Mouse (Mus musculus) intestine, postnatal 0 days (tissue): ENCODE data around the gene Ptgir. TPM values are rescaled to one million over a fixed set of nuclear protein-coding genes. Genes with fewer than 3 reads are reported as not detected.
"Not testable (repeated sequence)": the region's sequence is repeated elsewhere in the genome, so short reads cannot be mapped to it uniquely, and the experiment has no call there.

Experiments used
- ATAC-seq: fragments of 200-750 bp; cut with Nextera tagmentation; 2 replicates; pipeline ENCODE4 v1.8.0; 2017; ENCODE audit warnings: mild to moderate bottlenecking, moderate TSS enrichment, moderate library complexity
- H3K27ac ChIP-seq: fragments of 300-500 bp; sonication (generic); 2 replicates; pipeline ENCODE4 v1.5.1; 2014; ENCODE audit warnings: mild to moderate bottlenecking, low read depth, low read length, moderate library complexity
- H3K27me3 ChIP-seq: fragments of 300-500 bp; sonication (generic); replicated peaks from 2 replicates; pipeline ENCODE4 v1.6.1; 2014; ENCODE audit warnings: low read length, mixed read lengths; ENCODE audit not compliant: control insufficient read depth, insufficient read depth
- H3K36me3 ChIP-seq: fragments of 300-500 bp; sonication (generic); 2 replicates; pipeline ENCODE4 v1.6.1; 2014; ENCODE audit warnings: mild to moderate bottlenecking, moderate library complexity; ENCODE audit not compliant: control insufficient read depth, insufficient read depth
- H3K4me1 ChIP-seq: fragments of 300-500 bp; sonication (generic); replicated peaks from 2 replicates; pipeline ENCODE4 v1.6.1; 2014; ENCODE audit warnings: antibody characterized with exemption, low read length, mixed read lengths; ENCODE audit not compliant: control insufficient read depth, insufficient read depth
- H3K4me2 ChIP-seq: fragments of 300-500 bp; sonication (generic); replicated peaks from 2 replicates; pipeline ENCODE4 v1.6.1; 2014; ENCODE audit warnings: low read depth, mild to moderate bottlenecking, moderate library complexity
- H3K4me3 ChIP-seq: fragments of 300-500 bp; sonication (generic); 2 replicates; pipeline ENCODE4 v1.5.1; 2014; ENCODE audit warnings: low read depth, low read length
- H3K9ac ChIP-seq: fragments of 300-500 bp; sonication (generic); 2 replicates; pipeline ENCODE4 v1.6.1; 2014; ENCODE audit warnings: mild to moderate bottlenecking, low read depth, low read length
- H3K9me3 ChIP-seq: fragments of 300-500 bp; sonication (generic); 2 replicates; pipeline ENCODE4 v1.6.1; 2016; ENCODE audit warnings: mixed run types; ENCODE audit not compliant: control insufficient read depth
- CTCF ChIP-seq: sonication (generic); IDR thresholded peaks from 2 replicates; pipeline ENCODE4 v1.5.1; 2016; ENCODE audit warnings: low read depth, mild to moderate bottlenecking, control low read depth, antibody characterized with exemption, moderate library complexity
- WGBS: fragments of 180-500 bp; shearing (Covaris S2); extraction: QIAGEN DNeasy Blood & Tissue Kit; methylation state at CpG from one replicate; pipeline ENCODE4 v1.1.7; 2014; 5-methylcytosine and 5-hydroxymethylcytosine counted together
- polyA plus RNA-seq: library from polyadenylated mRNA; unstranded; fragments of >200 nt; fragmentation: Nextera tagmentation; extraction: Ambion mirVana; gene quantifications from 2 replicates; pipeline ENCODE4 v1.2.1, GENCODE M21; 2015

Ptgir gene
- polyA plus RNA-seq, 1 experiment from 2014 or later = 1.7 TPM

- 10% methylated on average over 29 of the region's 29 CpGs for WGBS
- peak; percentile 52 for ATAC-seq
- TF ChIP-seq CTCF = peak; percentile 97
- peak overlapping the region; percentile 12; the same call in 1 of the 2 replicates for H3K4me3 ChIP-seq
- no peaks in the 10 kb centered on the region for H3K36me3 ChIP-seq
- H3K27me3 ChIP-seq = peaks cover 44% of the 10 kb centered on the region
- no peaks in the 10 kb centered on the region for H3K9me3 ChIP-seq
- no peak overlapping the region for H3K9ac ChIP-seq
- H3K4me1 ChIP-seq = peaks cover 10% of the 10 kb centered on the region; the same call in 1 of the 2 replicates
- H3K4me2 ChIP-seq = peak overlapping the region; percentile 60
- H3K27ac ChIP-seq = no peak overlapping the region
These were observed 43.9 kb downstream of the Ptgir start for GRCm38 (mm10) chr7:16949908-16950841.

GRCm38 (mm10) chr7:16950861-16951635 is 44.8 kb downstream of the Ptgir start:
- H3K27me3 ChIP-seq = peaks cover 35% of the 10 kb centered on the region
- H3K4me2 ChIP-seq = 0 out of 2 replicates have a peak overlapping the region, but pooled peaks have one; percentile 7
- TF ChIP-seq CTCF = peak; percentile 86
- peak; percentile 71 for ATAC-seq
- H3K9ac ChIP-seq = no peak overlapping the region
- H3K27ac ChIP-seq = no peak overlapping the region
- H3K4me1 ChIP-seq = peaks cover 10% of the 10 kb centered on the region; the same call in 1 of the 2 replicates
- no peaks in the 10 kb centered on the region for H3K9me3 ChIP-seq
- H3K36me3 ChIP-seq = no peaks in the 10 kb centered on the region
- no peak overlapping the region for H3K4me3 ChIP-seq
- WGBS = 25% methylated on average over 18 of the region's 18 CpGs

- 55% methylated on average over 2 of the region's 2 CpGs for WGBS
- H3K27ac ChIP-seq, H3K4me3 ChIP-seq, H3K4me1 ChIP-seq, H3K9ac ChIP-seq, H3K27me3 ChIP-seq, H3K9me3 ChIP-seq, H3K36me3 ChIP-seq, ATAC-seq, H3K4me2 ChIP-seq: not testable (repeated sequence)
These were observed 47.5 kb downstream of the Ptgir start for GRCm38 (mm10) chr7:16953776-16954175.

- Histone ChIP-seq H3K27me3 (no peaks in the 10 kb centered on the region), H3K27ac (no peak overlapping the region), H3K36me3 (no peaks in the 10 kb centered on the region), H3K4me2 (no peak overlapping the region), H3K4me1 (no peaks in the 10 kb centered on the region), H3K4me3 (no peak overlapping the region), H3K9ac (no peak overlapping the region), H3K9me3 (no peaks in the 10 kb centered on the region)
- WGBS = 75% methylated on average over 4 of the region's 4 CpGs
- no peak for ATAC-seq
- TF ChIP-seq CTCF = no peak
These were observed 49.4 kb downstream of the Ptgir start for GRCm38 (mm10) chr7:16955712-16956111.

GRCm38 (mm10) chr7:16956410-16957265 is 50.3 kb downstream of the Ptgir start:
- H3K27ac ChIP-seq = no peak overlapping the region
- 67% methylated on average over 15 of the region's 15 CpGs for WGBS
- no peak for TF ChIP-seq CTCF
- H3K4me3 ChIP-seq = no peak overlapping the region
- ATAC-seq = no peak
- no peaks in the 10 kb centered on the region for H3K9me3 ChIP-seq
- H3K27me3 ChIP-seq = no peaks in the 10 kb centered on the region
- H3K4me1 ChIP-seq = no peaks in the 10 kb centered on the region
- no peaks in the 10 kb centered on the region for H3K36me3 ChIP-seq
- H3K4me2 ChIP-seq = no peak overlapping the region
- H3K9ac ChIP-seq = no peak overlapping the region
